Mouse (Mus musculus) stomach, postnatal 0 days (tissue): Measurements from ENCODE around the gene Magi1. TPM values are rescaled to one million over a fixed set of nuclear protein-coding genes. Genes with fewer than 3 reads are reported as not detected.

Experiments
- ATAC-seq: fragments of 200-750 bp; cut with Nextera tagmentation; 2 replicates; pipeline ENCODE4 v1.8.0; 2017; ENCODE audit not compliant: low FRiP score, low TSS enrichment
- DNase-seq: peaks from one replicate; pipeline ENCODE4 v3.0.0-alpha.2; 2016; ENCODE audit warnings: low spot score
- H3K27ac ChIP-seq: fragments of 300-500 bp; sonication (generic); replicated peaks from 2 replicates; pipeline ENCODE4 v1.5.1; 2014; ENCODE audit warnings: mild to moderate bottlenecking, control low read depth
- H3K27me3 ChIP-seq: fragments of 300-500 bp; sonication (generic); 2 replicates; pipeline ENCODE4 v1.6.1; 2014; ENCODE audit warnings: low read length; ENCODE audit not compliant: control insufficient read depth, insufficient read depth
- H3K36me3 ChIP-seq: fragments of 300-500 bp; sonication (generic); 2 replicates; pipeline ENCODE4 v1.6.1; 2014; ENCODE audit warnings: low read length, mixed read lengths; ENCODE audit not compliant: control insufficient read depth, insufficient read depth
- H3K4me1 ChIP-seq: fragments of 300-500 bp; sonication (generic); replicated peaks from 2 replicates; pipeline ENCODE4 v1.6.1; 2014; ENCODE audit warnings: antibody characterized with exemption; ENCODE audit not compliant: control insufficient read depth, insufficient read depth
- H3K4me2 ChIP-seq: fragments of 300-500 bp; sonication (generic); replicated peaks from 2 replicates; pipeline ENCODE4 v1.6.1; 2014; ENCODE audit warnings: low read depth, mild to moderate bottlenecking, control low read depth, moderate library complexity
- H3K4me3 ChIP-seq: fragments of 300-500 bp; sonication (generic); 2 replicates; pipeline ENCODE4 v1.5.1; 2014; ENCODE audit warnings: low read depth, low read length, control low read depth
- H3K9ac ChIP-seq: fragments of 300-500 bp; sonication (generic); 2 replicates; pipeline ENCODE4 v1.6.1; 2014; ENCODE audit warnings: mild to moderate bottlenecking, low read length, control low read depth, mixed read lengths
- H3K9me3 ChIP-seq: fragments of 300-500 bp; sonication (generic); 2 replicates; pipeline ENCODE4 v1.6.1; 2016; ENCODE audit warnings: low read length; ENCODE audit not compliant: control insufficient read depth
- CTCF ChIP-seq: IDR thresholded peaks from 2 replicates; pipeline ENCODE4 v1.5.1; 2016; ENCODE audit warnings: antibody characterized with exemption, low read depth, mild to moderate bottlenecking, moderate library complexity
- EP300 ChIP-seq: optimal IDR thresholded peaks from 2 replicates; pipeline ENCODE3; 2016; ENCODE audit warnings: antibody characterized with exemption
- WGBS: fragments of 180-500 bp; shearing (Covaris S2); extraction: QIAGEN DNeasy Blood & Tissue Kit; methylation state at CpG from one replicate; pipeline ENCODE4 v1.1.7; 2014; 5-methylcytosine and 5-hydroxymethylcytosine counted together
- polyA plus RNA-seq: library from polyadenylated mRNA; unstranded; fragments of >200 nt; fragmentation: Nextera tagmentation; extraction: Ambion mirVana; gene quantifications from 2 replicates; pipeline ENCODE4 v1.2.1, GENCODE M21; 2015

The Magi1 gene
- polyA plus RNA-seq, 1 experiment from 2014 or later, result 4.4 TPM

GRCm38 (mm10) chr6:94301804-94302203 lies 18.1 kb upstream of the Magi1 start:
- 92% methylated on average over 10 of the region's 10 CpGs for WGBS
- Histone ChIP-seq H3K27me3 (no peaks in the 10 kb centered on the region), H3K4me2 (no peak overlapping the region), H3K4me3 (no peak overlapping the region), H3K4me1 (no peaks in the 10 kb centered on the region), H3K36me3 (no peaks in the 10 kb centered on the region), H3K27ac (no peak overlapping the region), H3K9ac (no peak overlapping the region), H3K9me3 (no peaks in the 10 kb centered on the region)
- TF ChIP-seq CTCF (no peak), EP300 (no peak)
- no peak for ATAC-seq
- no peak for DNase-seq

GRCm38 (mm10) chr6:94300562-94300961 lies 16.8 kb upstream of the Magi1 start:
- TF ChIP-seq CTCF (no peak), EP300 (no peak)
- Histone ChIP-seq H3K4me2 (no peak overlapping the region), H3K4me3 (no peak overlapping the region), H3K27ac (no peak overlapping the region), H3K9ac (no peak overlapping the region), H3K4me1 (no peaks in the 10 kb centered on the region), H3K27me3 (no peaks in the 10 kb centered on the region), H3K36me3 (no peaks in the 10 kb centered on the region), H3K9me3 (no peaks in the 10 kb centered on the region)
- WGBS, result 45% methylated on average over 3 of the region's 3 CpGs
- DNase-seq (no peak), ATAC-seq (no peak)

DNA sequence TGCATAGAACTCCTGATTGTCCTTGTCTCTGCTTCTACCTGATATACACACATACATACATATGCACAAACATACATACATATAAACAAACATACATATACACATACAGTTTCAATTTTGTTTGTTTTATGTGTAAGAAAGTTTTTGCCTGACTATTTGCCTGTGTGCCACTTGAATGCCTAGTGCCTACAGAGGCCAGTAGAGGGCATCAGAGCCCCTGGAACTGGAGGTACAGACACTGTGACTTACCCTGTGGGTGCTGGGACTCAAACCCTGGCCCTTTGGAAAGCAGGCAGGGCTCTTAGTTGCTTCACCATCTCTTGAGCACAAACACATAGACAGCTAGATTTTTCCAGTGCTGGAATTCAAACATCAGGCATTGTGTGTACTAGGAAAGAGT lies 3.7 kb upstream of the Magi1 start:
- Histone ChIP-seq H3K36me3 (no peaks in the 10 kb centered on the region), H3K27ac (no peak overlapping the region), H3K4me2 (no peak overlapping the region), H3K27me3 (no peaks in the 10 kb centered on the region), H3K9me3 (no peaks in the 10 kb centered on the region), H3K4me1 (peaks cover 2% of the 10 kb centered on the region; the same call in 1 of the 2 replicates), H3K9ac (no peak overlapping the region), H3K4me3 (no peak overlapping the region)
- peak; percentile 42 for TF ChIP-seq CTCF
- TF ChIP-seq EP300, result no peak
- ATAC-seq (no peak), DNase-seq (no peak)

DNA sequence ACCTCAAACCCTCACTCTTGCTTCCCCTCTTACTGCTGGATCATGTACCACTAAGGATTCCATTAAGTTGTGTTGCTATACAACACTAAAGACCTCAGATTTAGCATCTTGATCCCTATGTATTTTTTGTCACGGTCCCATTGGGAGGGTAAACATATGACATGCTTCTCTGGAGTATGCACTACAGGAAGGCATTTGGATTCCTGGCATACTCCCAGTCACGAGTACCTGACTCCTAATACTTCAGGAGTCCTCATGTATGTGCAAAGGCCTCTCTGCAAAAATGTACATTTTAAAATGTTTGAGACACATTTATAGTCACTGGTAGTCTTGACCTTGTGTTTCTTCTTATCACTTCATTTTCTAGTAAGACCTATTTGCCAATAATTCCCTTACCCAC lies 2.8 kb upstream of the Magi1 start:
- H3K4me1 ChIP-seq, result peaks cover 2% of the 10 kb centered on the region; the same call in 1 of the 2 replicates
- no peak overlapping the region for H3K4me3 ChIP-seq
- whole genome bisulfite sequencing, result 72% methylated on average over 2 of the region's 2 CpGs
- no peaks in the 10 kb centered on the region for H3K9me3 ChIP-seq
- no peak overlapping the region for H3K9ac ChIP-seq
- no peak overlapping the region for H3K27ac ChIP-seq
- TF ChIP-seq EP300, result no peak
- TF ChIP-seq CTCF, result no peak
- no peaks in the 10 kb centered on the region for H3K27me3 ChIP-seq
- ATAC-seq, result no peak
- DNase-seq, result no peak
- H3K4me2 ChIP-seq, result no peak overlapping the region
- no peaks in the 10 kb centered on the region for H3K36me3 ChIP-seq

GRCm38 (mm10) chr6:94284089-94284825 lies 540 bp upstream of the Magi1 start:
- H3K4me1 ChIP-seq, result peaks cover 2% of the 10 kb centered on the region; the same call in 1 of the 2 replicates
- WGBS, result under 1% methylated on average over 44 of the region's 44 CpGs
- H3K27ac ChIP-seq, result peak overlapping the region; percentile 96
- no peak for TF ChIP-seq CTCF
- TF ChIP-seq EP300, result no peak
- peak overlapping the region; percentile 61 for H3K9ac ChIP-seq
- H3K27me3 ChIP-seq, result no peaks in the 10 kb centered on the region
- H3K36me3 ChIP-seq, result no peaks in the 10 kb centered on the region
- ATAC-seq (peak; percentile 55), DNase-seq (peak; percentile 59)
- no peaks in the 10 kb centered on the region for H3K9me3 ChIP-seq
- peak overlapping the region; percentile 84 for H3K4me3 ChIP-seq
- peak overlapping the region; percentile 91 for H3K4me2 ChIP-seq
